Mouse (Mus musculus) megakaryocyte, embryonic 14.5 days (primary cell): Measurements from ENCODE around the gene Vmn1r67.

Experiments used
- FLI1 ChIP-seq: IDR thresholded peaks from 2 replicates; pipeline ENCODE4 v1.6.1; 2012; ENCODE audit warnings: low read length, inconsistent platforms, mixed read lengths
- GATA1 ChIP-seq: IDR thresholded peaks from 3 replicates; pipeline ENCODE4 v1.6.1; 2012; ENCODE audit warnings: mixed read lengths, low read length, inconsistent platforms, borderline replicate concordance

- TF ChIP-seq GATA1 (no peak), FLI1 (no peak)
Observed at GRCm38 (mm10) chr7:10458166-10458565, 15.0 kb downstream of the Vmn1r67 start.
